ENCODE assay signal across 10 mouse cellular contexts in the genomic region with DNA sequence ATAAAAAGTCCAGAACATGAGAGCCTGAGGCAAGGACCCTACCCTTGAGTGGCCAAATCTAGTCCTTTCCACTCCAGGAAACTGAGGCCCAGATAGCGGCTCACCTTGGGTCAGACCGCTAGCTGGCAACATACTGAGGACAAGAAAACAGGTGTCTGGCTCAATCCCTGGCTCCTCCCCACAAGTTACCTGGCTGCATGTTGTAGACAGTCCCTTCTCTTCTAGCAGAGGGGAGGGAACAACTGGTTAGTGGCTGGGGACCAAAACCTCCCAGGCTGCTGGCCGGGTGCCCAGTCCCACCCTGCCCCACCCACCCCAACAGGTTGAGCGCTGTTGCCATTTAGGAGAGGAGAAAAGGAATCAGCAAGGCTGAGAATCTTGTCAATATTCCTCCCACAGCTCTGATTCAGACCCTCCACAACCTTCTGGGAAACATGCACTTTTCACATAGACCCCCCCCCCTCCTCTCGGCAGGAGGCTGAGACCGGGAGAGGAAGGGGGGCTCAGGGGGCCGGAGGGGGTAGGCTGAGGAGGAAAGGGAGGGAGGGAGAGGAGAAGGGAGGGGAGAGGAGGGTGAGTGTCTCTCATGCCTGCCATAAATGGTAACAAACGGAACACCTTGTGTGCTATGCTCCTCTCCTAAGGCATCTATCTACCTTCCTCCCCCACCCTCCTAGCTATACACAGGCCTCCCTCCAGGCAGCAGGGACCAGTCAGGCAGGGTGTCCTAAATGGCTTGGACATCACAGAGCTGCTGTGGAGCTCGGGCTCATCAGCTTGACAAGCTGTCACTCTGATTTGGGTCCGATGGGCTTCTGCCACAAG.
A peak's percentile ranks its signal among the peaks of the same experiment; 100 is the strongest.
DNase-seq lines count a peak whose midpoint lies in the region; ATAC-seq lines count a peak whose summit lies in the region.
"Had no signal": no experiment of that assay in that cellular context is flagged by ENCODE, and none has a peak within 500 bp of the region (broad histone marks: within the 10 kb centered on the region; RNA-seq: fewer than 3 reads in every experiment).

No protein-coding gene starts in this region.

- peak; percentile 41 for ATAC-seq in kidney, embryonic 16.5 days (ENCODE audit: low FRiP score, low TSS enrichment)
- ATAC-seq in forebrain, embryonic 14.5 days = peak; percentile 19; the same call in 1 of the 2 replicates

- no peak overlapping the region for H3K4me3 ChIP-seq in kidney, embryonic 16.5 days (ENCODE audit: low read length)
- H3K4me3 ChIP-seq in forebrain, embryonic 14.5 days (ENCODE audit: low read depth, low read length) = no peak overlapping the region
- H3K4me3 ChIP-seq in limb, embryonic 10.5 days = 0 out of 2 replicates have a peak overlapping the region, but pooled peaks have one; percentile 11
- H3K4me3 ChIP-seq: erythroblast, embryonic 14.5 days had no signal

- no peak overlapping the region for H3K9ac ChIP-seq in kidney, embryonic 16.5 days (replicated peaks; ENCODE audit: low read length)
- H3K9ac ChIP-seq in forebrain, embryonic 14.5 days (ENCODE audit: low read length) = 0 out of 2 replicates have a peak overlapping the region, but pooled peaks have one; percentile 5
- H3K9ac ChIP-seq: liver, embryonic 14.5 days had no signal

- peaks cover 28% of the 10 kb centered on the region for H3K4me1 ChIP-seq in kidney, embryonic 16.5 days (ENCODE audit: insufficient read depth, low read length)
- H3K4me1 ChIP-seq in forebrain, embryonic 14.5 days (ENCODE audit: control insufficient read depth, insufficient read depth, low read length) = peaks cover 20% of the 10 kb centered on the region
- peaks cover 70% of the 10 kb centered on the region for H3K4me1 ChIP-seq in limb, embryonic 10.5 days

- H3K27ac ChIP-seq in kidney, embryonic 16.5 days (ENCODE audit: low read length) = no peak overlapping the region
- H3K27ac ChIP-seq in forebrain, embryonic 14.5 days (ENCODE audit: low read depth, low read length) = peak overlapping the region; percentile 58; the same call in 1 of the 2 replicates
- peak overlapping the region; percentile 83 for H3K27ac ChIP-seq in limb, embryonic 10.5 days
- H3K27ac ChIP-seq: liver, embryonic 14.5 days had no signal

- DNase-seq in kidney, adult 9 months = no peak
- DNase-seq in forebrain, embryonic 14.5 days (ENCODE audit: low spot score) = no peak
- DNase-seq in limb, embryonic 10.5 days (ENCODE audit: low spot score) = no peak
- peak; percentile 65 for DNase-seq in retina, embryonic 14.5 days (ENCODE audit: low spot score)
- no peak for DNase-seq in urinary bladder, adult 2 months (ENCODE audit: low spot score)
- DNase-seq in left cerebral cortex, adult 11 months (ENCODE audit: low spot score) = no peak
- DNase-seq: kidney, adult 8-10 months had no signal

- no peaks in the 10 kb centered on the region for H3K36me3 ChIP-seq in kidney, embryonic 16.5 days (ENCODE audit: insufficient read depth, low read length)
- H3K36me3 ChIP-seq in forebrain, embryonic 14.5 days (ENCODE audit: control insufficient read depth, insufficient read depth, low read length) = no peaks in the 10 kb centered on the region
- peaks cover 8% of the 10 kb centered on the region for H3K36me3 ChIP-seq in limb, embryonic 10.5 days

- 34% methylated on average over 7 of the region's 10 CpGs for WGBS in kidney, embryonic 16.5 days
- 24% methylated on average over 8 of the region's 10 CpGs for WGBS in forebrain, embryonic 14.5 days
- WGBS in limb, embryonic 10.5 days = 31% methylated on average over 8 of the region's 10 CpGs

- no peaks in the 10 kb centered on the region for H3K27me3 ChIP-seq in kidney, embryonic 16.5 days (ENCODE audit: insufficient read depth, low read length)
- no peaks in the 10 kb centered on the region; the same call in 1 of the 2 replicates for H3K27me3 ChIP-seq in forebrain, embryonic 14.5 days (replicated peaks; ENCODE audit: control insufficient read depth, insufficient read depth, low read length)
- no peaks in the 10 kb centered on the region for H3K27me3 ChIP-seq in limb, embryonic 10.5 days (ENCODE audit: low read depth, poor library complexity, severe bottlenecking)

- H3K9me3 ChIP-seq in kidney, embryonic 16.5 days (ENCODE audit: low read length) = no peaks in the 10 kb centered on the region
- no peaks in the 10 kb centered on the region for H3K9me3 ChIP-seq in forebrain, embryonic 14.5 days (replicated peaks; ENCODE audit: control insufficient read depth, low read length)
- no peaks in the 10 kb centered on the region for H3K9me3 ChIP-seq in limb, embryonic 10.5 days (replicated peaks)

- no peak overlapping the region for H3K4me2 ChIP-seq in kidney, embryonic 16.5 days (replicated peaks; ENCODE audit: low read depth, low read length)
- H3K4me2 ChIP-seq in forebrain, embryonic 14.5 days (ENCODE audit: low read length) = peak overlapping the region; percentile 27
